Mouse (Mus musculus) cerebellum, adult 9-11 months (tissue): ENCODE data around the gene Pgf.

Experiments
- DNase-seq: peaks from one replicate; pipeline ENCODE4 v3.0.0; 2022

The Pgf gene

GRCm38 (mm10) chr12:85121806-85122459, 55.7 kb downstream of the Pgf start:
- no peak for DNase-seq
